Mouse (Mus musculus): Measurements from ENCODE around the gene Gm14139.
"Not testable (repeated sequence)": the region's sequence is repeated elsewhere in the genome, so short reads cannot be mapped to it uniquely, and the experiment has no call there.

Gene Gm14139

GRCm38 (mm10) chr2:150181570-150181999 lies at the start of gene Gm14139:
TSS of gene Gm14139 (plus strand) at chr2:150181755.
- not testable (repeated sequence) for DNase-seq

- not testable (repeated sequence) for DNase-seq
Measured at GRCm38 (mm10) chr2:150132002-150132401, 49.6 kb upstream of the Gm14139 start.

- DNase-seq, result no peak
Measured at GRCm38 (mm10) chr2:150132773-150133172, 48.8 kb upstream of the Gm14139 start.

GRCm38 (mm10) chr2:150136435-150136897 lies 45.1 kb upstream of the Gm14139 start, which contains the start of gene Zfp120:
TSS of gene Zfp120 (minus strand) at chr2:150136708.
- peak; percentile 78 for DNase-seq

- DNase-seq, result no peak
Measured at GRCm38 (mm10) chr2:150166703-150167102, 14.9 kb upstream of the Gm14139 start.

GRCm38 (mm10) chr2:150173833-150174232 lies 7.7 kb upstream of the Gm14139 start:
- no peak for DNase-seq

GRCm38 (mm10) chr2:150179579-150179978 lies 2.0 kb upstream of the Gm14139 start, which contains the start of gene Gm10770:
TSS of gene Gm10770 (minus strand) at chr2:150179679.
- not testable (repeated sequence) for DNase-seq

GRCm38 (mm10) chr2:150181046-150181445 lies 509 bp upstream of the Gm14139 start:
- not testable (repeated sequence) for DNase-seq

- peak; percentile 52 for DNase-seq
Measured at GRCm38 (mm10) chr2:150217600-150218362, 36.2 kb downstream of the Gm14139 start, which contains the start of gene Zfp937. TSS of gene Zfp937 (plus strand) at chr2:150218073.

- DNase-seq, result not testable (repeated sequence)
Measured at GRCm38 (mm10) chr2:150218363-150218725, 36.8 kb downstream of the Gm14139 start.

GRCm38 (mm10) chr2:150223263-150223662 lies 41.7 kb downstream of the Gm14139 start:
- DNase-seq, result not testable (repeated sequence)

Data from thymus, postnatal 4 days (tissue).